Mouse (Mus musculus) layer of hippocampus, adult 18-20 months (tissue): Measurements from ENCODE around the gene Zfp300. TPM values are rescaled to one million over a fixed set of nuclear protein-coding genes. Genes with fewer than 3 reads are reported as not detected.
A peak's percentile ranks its signal among the peaks of the same experiment; 100 is the strongest.

ENCODE experiments used
- DNase-seq, 2 experiments: peaks; one replicate each; pipeline ENCODE4 v3.0.0; 2022; ENCODE audit warnings: low spot score in 2 of 2
- long read RNA-seq: library from polyadenylated mRNA; stranded (forward); transcript quantifications from one replicate; pipeline ENCODE4 v2.0.0, GENCODE M21; 2021
- total RNA-seq, 2 experiments: library from RNA; stranded (reverse); gene quantifications; 2 replicates each; pipeline ENCODE4 v1.2.3; 2021

Gene Zfp300
- 1 to 10 TPM; 3.1 to 3.6 TPM for total RNA-seq
- long read RNA-seq, partial matches to known transcripts: 0 of 6 reads
- long read RNA-seq, other reads (novel, unspliced or antisense): 6 of 6 reads

DNA sequence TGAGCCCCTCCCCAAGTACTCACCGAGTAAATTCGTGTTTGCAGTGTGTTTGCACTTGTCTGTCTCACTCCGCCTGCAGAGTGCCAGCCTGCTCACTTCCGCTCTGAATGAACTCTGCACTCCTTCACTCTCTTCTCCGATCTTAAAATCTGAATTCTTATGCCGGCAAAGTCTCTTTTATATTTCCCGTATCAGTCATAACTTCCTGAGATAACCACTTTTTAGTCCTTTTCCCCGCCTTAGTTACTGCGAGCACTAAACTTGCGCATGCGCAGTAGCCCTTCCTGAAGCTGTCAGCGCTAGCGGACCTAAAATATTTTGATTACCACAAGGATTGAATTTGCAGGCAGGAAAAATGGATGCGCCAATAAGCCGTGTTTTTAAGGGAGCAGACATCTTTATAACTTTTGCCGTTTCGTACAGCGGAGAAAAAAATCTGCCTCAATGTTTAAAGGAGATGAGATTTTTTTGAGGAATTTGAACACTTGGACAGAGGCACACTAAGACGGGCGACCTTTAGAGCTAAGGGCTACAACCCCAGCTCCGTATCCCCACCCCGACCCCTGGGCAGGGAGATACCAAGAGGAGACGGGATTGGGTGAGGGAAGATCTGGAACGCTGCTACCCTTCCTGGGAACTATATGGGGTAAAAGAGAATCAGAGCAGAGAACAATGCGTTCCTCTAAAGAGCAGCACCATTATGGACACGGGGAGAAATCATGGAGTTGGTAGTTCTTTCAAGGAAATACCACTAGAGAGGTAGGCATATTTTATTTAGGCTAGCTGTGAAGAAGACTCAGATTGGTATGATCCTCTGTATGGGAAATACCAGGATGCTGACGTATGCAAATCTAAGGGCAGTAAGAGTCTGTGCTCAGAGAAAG is at the start of gene Zfp300:
Gene Zfp300, minus strand, starts transcription at position 545 of the 884 bp plus-strand sequence.
- DNase-seq: peak; percentile 69 to 76

GRCm38 (mm10) chrX:21115520-21115919 is 26.2 kb upstream of the Zfp300 start, which contains the start of gene Ssxa1:
Ssxa1 (plus strand) TSS chrX:21115820.
- DNase-seq: no peak

GRCm38 (mm10) chrX:21089867-21090239 is 526 bp upstream of the Zfp300 start:
- DNase-seq: no peak

- DNase-seq: no peak
These were observed 713 bp downstream of the Zfp300 start for GRCm38 (mm10) chrX:21088645-21088982.

- DNase-seq: no peak
These were observed 21.2 kb downstream of the Zfp300 start, which contains the start of gene Spaca5 for GRCm38 (mm10) chrX:21068106-21068505. Spaca5 (plus strand) TSS chrX:21068406.

- no peak for DNase-seq
These were observed 26.8 kb downstream of the Zfp300 start for GRCm38 (mm10) chrX:21062544-21062890.

- peak; percentile 69 to 84 for DNase-seq
These were observed 27.3 kb downstream of the Zfp300 start, which contains the start of gene Zfp182 for GRCm38 (mm10) chrX:21061866-21062543. Zfp182 (minus strand) TSS chrX:21062316.

DNA sequence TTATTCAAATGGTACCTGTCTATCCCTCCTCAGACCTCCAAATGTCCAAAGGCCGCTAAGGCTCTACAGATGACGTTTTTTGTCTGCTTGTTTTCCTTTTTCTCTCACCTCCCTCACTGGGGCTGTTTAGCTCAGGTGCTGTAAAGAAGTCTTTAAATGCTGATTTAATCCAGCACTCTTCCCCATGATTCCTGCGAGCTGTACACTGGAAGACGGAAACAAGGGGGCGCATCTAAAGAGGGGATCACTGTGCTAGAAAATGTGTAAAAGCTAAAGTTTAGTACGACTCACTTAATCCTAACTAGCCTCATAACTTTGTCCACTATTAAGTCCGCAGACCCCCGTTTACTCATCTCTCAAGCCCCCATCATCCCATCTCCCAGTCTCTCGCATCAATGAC is 27.9 kb downstream of the Zfp300 start:
- DNase-seq: peak in 1 of 2 experiments; percentile 0

Other genes starting within 250 kb of the Zfp300 start
- not detected for gene Timp1, start 219.4 kb downstream of the Zfp300 start, total RNA-seq
- 100 to 1,000 TPM; 418 to 424 TPM for gene Syn1, start 168.5 kb downstream of the Zfp300 start, total RNA-seq
- gene Cfp, start 158.0 kb downstream of the Zfp300 start, total RNA-seq: 10 to 100 TPM; 15.2 to 16.8 TPM
- gene Elk1, start 138.9 kb downstream of the Zfp300 start, total RNA-seq: 10 to 100 TPM; 74.0 to 90.1 TPM
- gene Uxt, start 127.5 kb downstream of the Zfp300 start, total RNA-seq: 10 to 100 TPM; 10.8 to 11.8 TPM
- 1 to 10 TPM; 7.2 to 9.1 TPM for gene Zfp182, start 27.2 kb downstream of the Zfp300 start, total RNA-seq
- not detected for gene Spaca5, start 21.1 kb downstream of the Zfp300 start, total RNA-seq
- gene Ssxa1, start 26.3 kb upstream of the Zfp300 start, total RNA-seq: not detected
- not detected for gene Gm21876, start 86.1 kb upstream of the Zfp300 start, total RNA-seq